Mouse (Mus musculus) adrenal gland, postnatal 25 days (tissue): Measurements from ENCODE around the gene Gm20498. TPM values are rescaled to one million over a fixed set of nuclear protein-coding genes. Genes with fewer than 3 reads are reported as not detected.

ENCODE experiments used
- DNase-seq: peaks from one replicate; pipeline ENCODE4 v3.0.0; 2021; ENCODE audit warnings: mixed read lengths
- total RNA-seq: library from RNA; stranded (reverse); gene quantifications from 2 replicates; pipeline ENCODE4 v1.2.3, GENCODE M21; 2021

Gene Gm20498
- total RNA-seq, 1 experiment from 2014 or later = 34.0 TPM

DNA sequence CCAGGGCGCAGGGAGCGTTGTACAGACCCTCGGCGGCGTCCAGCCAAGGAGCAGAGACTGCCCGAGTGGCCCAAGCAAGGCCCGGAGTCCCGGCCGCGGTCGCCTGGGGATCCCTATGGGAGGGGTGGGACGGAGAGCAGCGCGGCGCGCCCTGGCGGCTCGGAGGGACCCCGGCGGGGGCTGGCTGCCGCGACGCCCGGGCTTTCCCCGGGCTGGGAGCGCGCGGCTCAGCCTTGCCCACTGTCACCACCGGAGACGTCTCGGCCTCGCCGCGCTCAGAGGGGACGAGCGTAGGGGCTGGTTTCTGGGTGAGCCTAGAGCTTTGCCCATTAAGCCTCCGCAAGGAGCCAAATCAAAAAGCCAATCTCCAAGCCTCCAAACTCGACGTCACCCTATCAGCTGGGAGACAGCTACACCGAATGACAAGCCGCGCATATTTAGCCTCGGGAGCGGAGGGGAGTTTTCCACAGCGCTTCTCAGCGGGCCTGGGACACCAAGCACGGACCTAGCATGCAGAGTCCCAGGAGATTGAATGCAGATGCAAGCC, 199.8 kb downstream of the Gm20498 start, which contains the start of gene Slc8a3:
Gene Slc8a3 (minus strand): TSS at position 306 of the 547 bp plus-strand sequence.
- peak; percentile 30 for DNase-seq

DNA sequence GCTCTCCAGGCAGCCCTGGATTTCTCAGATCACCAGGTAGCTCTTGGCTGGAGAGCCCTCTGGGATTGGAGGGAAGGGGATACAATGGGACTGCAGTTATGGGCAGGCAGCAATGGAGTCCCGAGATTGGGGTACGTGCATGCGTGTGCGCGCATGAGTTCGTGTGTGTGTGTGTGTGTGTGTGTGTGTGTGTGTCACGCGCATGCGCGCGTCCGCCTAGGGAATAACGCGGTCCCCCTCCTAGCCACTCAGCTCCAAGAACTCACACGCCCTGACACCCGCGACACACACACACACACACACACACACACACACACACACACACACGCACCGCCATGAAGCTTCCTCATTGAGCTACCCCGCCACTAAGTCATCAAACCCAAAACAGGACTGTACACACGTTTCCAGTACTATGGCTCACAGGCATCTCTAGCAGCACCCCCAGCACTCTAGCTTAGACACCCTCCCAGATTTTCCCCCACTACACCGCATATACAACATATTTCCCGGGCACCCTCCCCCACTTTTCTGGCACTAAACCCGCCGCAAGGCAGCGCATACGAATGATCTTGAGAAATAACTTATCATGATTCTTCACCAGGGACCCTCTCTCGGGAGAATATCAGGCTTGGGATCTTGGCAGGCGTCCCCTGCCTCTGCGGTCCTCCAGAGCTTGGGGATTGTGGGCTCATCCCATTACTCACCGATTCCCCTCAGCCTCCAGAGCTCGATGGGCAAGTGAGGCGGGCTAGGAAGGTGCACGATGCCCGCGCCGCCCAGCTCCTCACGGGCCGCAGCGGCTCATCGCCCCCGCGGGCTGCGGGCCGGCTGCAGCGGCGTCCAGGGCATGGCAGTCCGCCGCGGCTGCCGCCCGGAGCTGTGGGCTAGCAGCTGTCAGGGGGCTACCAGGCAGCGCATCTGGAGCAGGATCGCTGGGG, 200.5 kb downstream of the Gm20498 start:
- peak; percentile 44 for DNase-seq

GRCm38 (mm10) chr12:81331046-81331638, 201.6 kb downstream of the Gm20498 start:
- no peak for DNase-seq

DNA sequence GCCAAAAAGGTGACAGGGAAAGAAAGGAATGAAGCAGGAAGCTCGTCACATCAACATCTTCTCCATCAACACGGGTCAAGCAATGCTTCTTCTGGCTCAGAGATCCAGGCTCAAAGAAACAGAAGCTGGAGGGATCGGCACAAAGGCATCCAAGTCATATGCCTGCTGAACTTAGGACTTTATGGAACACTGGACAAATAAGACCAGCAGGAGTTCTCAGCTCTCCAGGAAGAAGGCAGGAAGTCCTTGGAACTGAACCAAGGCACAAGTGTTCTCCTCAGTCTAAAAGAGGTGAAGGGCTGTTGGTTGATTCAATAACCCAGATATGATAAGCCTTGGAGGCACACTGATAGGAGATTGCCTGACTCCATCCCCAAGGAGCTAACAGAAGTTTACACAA, 207.7 kb downstream of the Gm20498 start:
- no peak for DNase-seq

DNA sequence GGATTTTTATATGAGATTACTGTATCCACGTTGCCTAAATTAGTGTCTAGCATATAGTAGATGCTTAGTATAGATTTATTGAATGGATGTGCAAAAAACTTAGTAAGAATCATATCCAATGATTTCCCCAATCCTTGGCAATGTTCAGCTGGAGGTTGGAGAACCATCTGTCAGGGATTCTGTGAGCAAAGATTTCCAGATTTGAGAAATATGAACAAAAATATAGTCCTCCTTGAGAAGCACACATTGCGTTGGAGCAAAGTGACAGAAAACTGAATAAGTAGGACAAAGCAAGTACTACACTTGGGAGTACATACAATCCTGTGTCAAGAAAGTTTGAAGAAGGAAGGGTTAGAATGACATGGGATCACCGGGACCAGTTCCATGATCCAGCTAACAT, 208.6 kb downstream of the Gm20498 start:
- no peak for DNase-seq

DNA sequence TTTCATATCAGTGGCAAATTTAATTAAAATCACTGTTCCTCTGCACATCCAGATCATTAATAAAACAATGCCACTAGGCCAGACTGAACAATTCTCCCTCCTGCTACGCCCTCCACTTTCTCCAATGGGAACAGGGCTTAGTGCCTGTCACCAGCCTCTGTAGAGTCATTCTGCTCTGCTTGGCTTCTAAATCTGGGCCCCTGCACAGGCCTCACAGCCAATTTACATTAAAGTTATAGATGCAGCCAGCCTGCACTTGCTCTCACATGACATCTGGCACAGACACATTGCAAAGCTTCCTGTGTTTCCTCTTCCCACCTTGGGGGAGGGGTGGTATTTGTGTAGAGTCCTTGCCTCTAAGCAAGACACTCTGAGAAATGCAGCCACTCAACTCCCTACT, 211.7 kb downstream of the Gm20498 start:
- DNase-seq = no peak

GRCm38 (mm10) chr12:81317811-81318210, 214.9 kb downstream of the Gm20498 start:
- DNase-seq = no peak

- DNase-seq = no peak
These were observed 216.8 kb downstream of the Gm20498 start for GRCm38 (mm10) chr12:81315953-81316352.

Other genes with a start within 250 kb of the Gm20498 start
- gene Slc8a3, start 199.7 kb downstream of the Gm20498 start, total RNA-seq = 1.2 and 1.7 TPM in 2 replicates
- gene Gm4787, start 153.4 kb downstream of the Gm20498 start, total RNA-seq = 1.2 and 3.0 TPM in 2 replicates
- gene Adam4, start 111.0 kb downstream of the Gm20498 start, total RNA-seq = 3.2 and 3.3 TPM in 2 replicates
- gene Cox16, start 47.8 kb downstream of the Gm20498 start, total RNA-seq = 85.0 and 99.5 TPM in 2 replicates
- 30.9 and 33.9 TPM in 2 replicates for gene Synj2bp, start within 50 bp of the Gm20498 start, total RNA-seq
- 0.21 TPM in 1 of 2 replicates, not detected in the other for gene Adam21, start 35.6 kb upstream of the Gm20498 start, total RNA-seq
- gene Med6, start 62.1 kb upstream of the Gm20498 start, total RNA-seq = 26.3 and 31.3 TPM in 2 replicates
- 3.1 and 4.3 TPM in 2 replicates for gene Ttc9, start 98.3 kb upstream of the Gm20498 start, total RNA-seq
- 2.2 and 2.6 TPM in 2 replicates for gene Map3k9, start 248.3 kb upstream of the Gm20498 start, total RNA-seq